Mouse (Mus musculus): ENCODE measurements at regions not wholly inside any gene's neighbourhood (a gene's known extent, or its start where the extent isn't known, plus 50 kb on each side); places are given as distances from the start of the nearest gene placed in this dataset.

- Histone ChIP-seq H3K4me3 (replicated peaks; ENCODE audit: low read depth, low read length) (no peak overlapping the region), H3K27me3 (ENCODE audit: control insufficient read depth, insufficient read depth, low read length) (no peaks in the 10 kb centered on the region), H3K9ac (replicated peaks; ENCODE audit: low read length) (no peak overlapping the region), H3K4me2 (ENCODE audit: low read length) (no peak overlapping the region), H3K36me3 (ENCODE audit: control insufficient read depth, insufficient read depth, low read length) (no peaks in the 10 kb centered on the region), H3K9me3 (ENCODE audit: control insufficient read depth, low read length) (no peaks in the 10 kb centered on the region), H3K4me1 (ENCODE audit: control insufficient read depth, insufficient read depth, low read length) (no peaks in the 10 kb centered on the region), H3K27ac (replicated peaks; ENCODE audit: low read depth, low read length) (no peak overlapping the region)
- ATAC-seq (ENCODE audit: low FRiP score, low TSS enrichment) (no peak), DNase-seq (peak; percentile 4)
- 44% methylated on average over 5 of the region's 5 CpGs for WGBS
Measured at GRCm38 (mm10) chr12:59579694-59580093, 360.2 kb upstream of the Fbxo33 start.

- no peaks in the 10 kb centered on the region for H3K4me1 ChIP-seq (ENCODE audit: control insufficient read depth, insufficient read depth, low read length)
Measured at GRCm38 (mm10) chr12:59563960-59564359, 344.4 kb upstream of the Fbxo33 start.

GRCm38 (mm10) chr12:59539788-59540187, 320.3 kb upstream of the Fbxo33 start:
- Histone ChIP-seq H3K36me3 (ENCODE audit: control insufficient read depth, insufficient read depth, low read length) (no peaks in the 10 kb centered on the region), H3K9me3 (ENCODE audit: control insufficient read depth, low read length) (no peaks in the 10 kb centered on the region), H3K9ac (replicated peaks; ENCODE audit: low read length) (no peak overlapping the region), H3K27me3 (ENCODE audit: control insufficient read depth, insufficient read depth, low read length) (no peaks in the 10 kb centered on the region), H3K4me3 (replicated peaks; ENCODE audit: low read depth, low read length) (no peak overlapping the region), H3K4me1 (ENCODE audit: control insufficient read depth, insufficient read depth, low read length) (no peaks in the 10 kb centered on the region), H3K27ac (replicated peaks; ENCODE audit: low read depth, low read length) (no peak overlapping the region), H3K4me2 (ENCODE audit: low read length) (no peak overlapping the region)
- WGBS: 91% methylated on average over 2 of the region's 2 CpGs
- ATAC-seq (ENCODE audit: low FRiP score, low TSS enrichment) (no peak), DNase-seq (no peak)

More at GRCm38 (mm10) chr12:59563960-59564359, 344.4 kb upstream of the Fbxo33 start:
- no peaks in the 10 kb centered on the region for H3K9me3 ChIP-seq (ENCODE audit: control insufficient read depth, low read length)
- H3K4me3 ChIP-seq (replicated peaks; ENCODE audit: low read depth, low read length): no peak overlapping the region
- no peak overlapping the region for H3K27ac ChIP-seq (replicated peaks; ENCODE audit: low read depth, low read length)
- ATAC-seq (ENCODE audit: low FRiP score, low TSS enrichment) (no peak), DNase-seq (no peak)
- no peaks in the 10 kb centered on the region for H3K27me3 ChIP-seq (ENCODE audit: control insufficient read depth, insufficient read depth, low read length)
- no peak overlapping the region for H3K4me2 ChIP-seq (ENCODE audit: low read length)
- no peaks in the 10 kb centered on the region for H3K36me3 ChIP-seq (ENCODE audit: control insufficient read depth, insufficient read depth, low read length)
- no peak overlapping the region for H3K9ac ChIP-seq (replicated peaks; ENCODE audit: low read length)
- 85% methylated on average over 3 of the region's 3 CpGs for WGBS

- H3K27me3 ChIP-seq (ENCODE audit: control insufficient read depth, insufficient read depth, low read length): no peaks in the 10 kb centered on the region
- no peak overlapping the region for H3K27ac ChIP-seq (replicated peaks; ENCODE audit: low read depth, low read length)
- ATAC-seq (ENCODE audit: low FRiP score, low TSS enrichment) (no peak), DNase-seq (no peak)
- 88% methylated on average over 4 of the region's 4 CpGs for WGBS
- H3K36me3 ChIP-seq (ENCODE audit: control insufficient read depth, insufficient read depth, low read length): no peaks in the 10 kb centered on the region
- H3K9me3 ChIP-seq (ENCODE audit: control insufficient read depth, low read length): no peaks in the 10 kb centered on the region
- H3K4me3 ChIP-seq (replicated peaks; ENCODE audit: low read depth, low read length): no peak overlapping the region
- H3K9ac ChIP-seq (replicated peaks; ENCODE audit: low read length): no peak overlapping the region
- no peak overlapping the region for H3K4me2 ChIP-seq (ENCODE audit: low read length)
- H3K4me1 ChIP-seq (ENCODE audit: control insufficient read depth, insufficient read depth, low read length): no peaks in the 10 kb centered on the region
Measured at GRCm38 (mm10) chr12:59530521-59530920, 311.0 kb upstream of the Fbxo33 start.

GRCm38 (mm10) chr12:59523368-59523767, 303.8 kb upstream of the Fbxo33 start:
- Histone ChIP-seq H3K27ac (replicated peaks; ENCODE audit: low read depth, low read length) (no peak overlapping the region), H3K9ac (replicated peaks; ENCODE audit: low read length) (no peak overlapping the region), H3K36me3 (ENCODE audit: control insufficient read depth, insufficient read depth, low read length) (no peaks in the 10 kb centered on the region), H3K9me3 (ENCODE audit: control insufficient read depth, low read length) (no peaks in the 10 kb centered on the region), H3K4me1 (ENCODE audit: control insufficient read depth, insufficient read depth, low read length) (no peaks in the 10 kb centered on the region), H3K4me2 (ENCODE audit: low read length) (no peak overlapping the region), H3K4me3 (replicated peaks; ENCODE audit: low read depth, low read length) (no peak overlapping the region), H3K27me3 (ENCODE audit: control insufficient read depth, insufficient read depth, low read length) (no peaks in the 10 kb centered on the region)
- 92% methylated on average over 2 of the region's 2 CpGs for WGBS
- no peak for DNase-seq
- no peak for ATAC-seq (ENCODE audit: low FRiP score, low TSS enrichment)

- no peak overlapping the region for H3K9ac ChIP-seq (replicated peaks; ENCODE audit: low read length)
- 91% methylated on average over 3 of the region's 3 CpGs for WGBS
- H3K4me3 ChIP-seq (replicated peaks; ENCODE audit: low read depth, low read length): no peak overlapping the region
- no peak overlapping the region for H3K27ac ChIP-seq (replicated peaks; ENCODE audit: low read depth, low read length)
- ATAC-seq (ENCODE audit: low FRiP score, low TSS enrichment) (no peak), DNase-seq (no peak)
- H3K4me1 ChIP-seq (ENCODE audit: control insufficient read depth, insufficient read depth, low read length): no peaks in the 10 kb centered on the region
- no peaks in the 10 kb centered on the region for H3K27me3 ChIP-seq (ENCODE audit: control insufficient read depth, insufficient read depth, low read length)
- H3K9me3 ChIP-seq (ENCODE audit: control insufficient read depth, low read length): no peaks in the 10 kb centered on the region
- no peak overlapping the region for H3K4me2 ChIP-seq (ENCODE audit: low read length)
- no peaks in the 10 kb centered on the region for H3K36me3 ChIP-seq (ENCODE audit: control insufficient read depth, insufficient read depth, low read length)
Measured at GRCm38 (mm10) chr12:59521946-59522345, 302.4 kb upstream of the Fbxo33 start.

- 85% methylated on average over 4 of the region's 4 CpGs for WGBS
- Histone ChIP-seq H3K9ac (replicated peaks; ENCODE audit: low read length) (no peak overlapping the region), H3K4me1 (ENCODE audit: control insufficient read depth, insufficient read depth, low read length) (no peaks in the 10 kb centered on the region), H3K4me2 (ENCODE audit: low read length) (no peak overlapping the region), H3K4me3 (replicated peaks; ENCODE audit: low read depth, low read length) (no peak overlapping the region), H3K9me3 (ENCODE audit: control insufficient read depth, low read length) (no peaks in the 10 kb centered on the region), H3K27ac (replicated peaks; ENCODE audit: low read depth, low read length) (no peak overlapping the region), H3K27me3 (ENCODE audit: control insufficient read depth, insufficient read depth, low read length) (no peaks in the 10 kb centered on the region), H3K36me3 (ENCODE audit: control insufficient read depth, insufficient read depth, low read length) (no peaks in the 10 kb centered on the region)
- ATAC-seq (ENCODE audit: low FRiP score, low TSS enrichment) (no peak), DNase-seq (peak; percentile 45)
Measured at GRCm38 (mm10) chr12:59509857-59510256, 290.3 kb upstream of the Fbxo33 start.

GRCm38 (mm10) chr12:59509175-59509574, 289.6 kb upstream of the Fbxo33 start:
- no peak overlapping the region for H3K4me3 ChIP-seq (replicated peaks; ENCODE audit: low read depth, low read length)
- no peaks in the 10 kb centered on the region for H3K9me3 ChIP-seq (ENCODE audit: control insufficient read depth, low read length)
- DNase-seq: no peak
- H3K9ac ChIP-seq (replicated peaks; ENCODE audit: low read length): no peak overlapping the region
- 89% methylated on average over 2 of the region's 2 CpGs for WGBS
- no peaks in the 10 kb centered on the region for H3K27me3 ChIP-seq (ENCODE audit: control insufficient read depth, insufficient read depth, low read length)
- H3K4me1 ChIP-seq (ENCODE audit: control insufficient read depth, insufficient read depth, low read length): no peaks in the 10 kb centered on the region
- no peak overlapping the region for H3K4me2 ChIP-seq (ENCODE audit: low read length)
- no peaks in the 10 kb centered on the region for H3K36me3 ChIP-seq (ENCODE audit: control insufficient read depth, insufficient read depth, low read length)
- ATAC-seq (ENCODE audit: low FRiP score, low TSS enrichment): no peak
- H3K27ac ChIP-seq (replicated peaks; ENCODE audit: low read depth, low read length): no peak overlapping the region

GRCm38 (mm10) chr12:59507431-59507830, 287.9 kb upstream of the Fbxo33 start:
- no peaks in the 10 kb centered on the region for H3K27me3 ChIP-seq (ENCODE audit: control insufficient read depth, insufficient read depth, low read length)
- DNase-seq (no peak), ATAC-seq (ENCODE audit: low FRiP score, low TSS enrichment) (no peak)
- 41% methylated on average over 1 of the region's 1 CpGs for WGBS
- no peaks in the 10 kb centered on the region for H3K9me3 ChIP-seq (ENCODE audit: control insufficient read depth, low read length)
- no peak overlapping the region for H3K27ac ChIP-seq (replicated peaks; ENCODE audit: low read depth, low read length)
- H3K36me3 ChIP-seq (ENCODE audit: control insufficient read depth, insufficient read depth, low read length): no peaks in the 10 kb centered on the region
- H3K4me2 ChIP-seq (ENCODE audit: low read length): no peak overlapping the region
- no peak overlapping the region for H3K4me3 ChIP-seq (replicated peaks; ENCODE audit: low read depth, low read length)
- H3K4me1 ChIP-seq (ENCODE audit: control insufficient read depth, insufficient read depth, low read length): no peaks in the 10 kb centered on the region
- no peak overlapping the region for H3K9ac ChIP-seq (replicated peaks; ENCODE audit: low read length)
